Mouse (Mus musculus) stomach, postnatal 0 days (tissue): Measurements from ENCODE around the gene Tfdp2. TPM values are rescaled to one million over a fixed set of nuclear protein-coding genes. Genes with fewer than 3 reads are reported as not detected.
A peak's percentile ranks its signal among the peaks of the same experiment; 100 is the strongest.

Experiments
- ATAC-seq: fragments of 200-750 bp; cut with Nextera tagmentation; 2 replicates; pipeline ENCODE4 v1.8.0; 2017; ENCODE audit not compliant: low FRiP score, low TSS enrichment
- DNase-seq: peaks from one replicate; pipeline ENCODE4 v3.0.0-alpha.2; 2016; ENCODE audit warnings: low spot score
- H3K27ac ChIP-seq: fragments of 300-500 bp; sonication (generic); replicated peaks from 2 replicates; pipeline ENCODE4 v1.5.1; 2014; ENCODE audit warnings: mild to moderate bottlenecking, control low read depth
- H3K27me3 ChIP-seq: fragments of 300-500 bp; sonication (generic); 2 replicates; pipeline ENCODE4 v1.6.1; 2014; ENCODE audit warnings: low read length; ENCODE audit not compliant: control insufficient read depth, insufficient read depth
- H3K36me3 ChIP-seq: fragments of 300-500 bp; sonication (generic); 2 replicates; pipeline ENCODE4 v1.6.1; 2014; ENCODE audit warnings: low read length, mixed read lengths; ENCODE audit not compliant: control insufficient read depth, insufficient read depth
- H3K4me1 ChIP-seq: fragments of 300-500 bp; sonication (generic); replicated peaks from 2 replicates; pipeline ENCODE4 v1.6.1; 2014; ENCODE audit warnings: antibody characterized with exemption; ENCODE audit not compliant: control insufficient read depth, insufficient read depth
- H3K4me2 ChIP-seq: fragments of 300-500 bp; sonication (generic); replicated peaks from 2 replicates; pipeline ENCODE4 v1.6.1; 2014; ENCODE audit warnings: low read depth, mild to moderate bottlenecking, control low read depth, moderate library complexity
- H3K4me3 ChIP-seq: fragments of 300-500 bp; sonication (generic); 2 replicates; pipeline ENCODE4 v1.5.1; 2014; ENCODE audit warnings: low read depth, low read length, control low read depth
- H3K9ac ChIP-seq: fragments of 300-500 bp; sonication (generic); 2 replicates; pipeline ENCODE4 v1.6.1; 2014; ENCODE audit warnings: mild to moderate bottlenecking, low read length, control low read depth, mixed read lengths
- H3K9me3 ChIP-seq: fragments of 300-500 bp; sonication (generic); 2 replicates; pipeline ENCODE4 v1.6.1; 2016; ENCODE audit warnings: low read length; ENCODE audit not compliant: control insufficient read depth
- CTCF ChIP-seq: IDR thresholded peaks from 2 replicates; pipeline ENCODE4 v1.5.1; 2016; ENCODE audit warnings: antibody characterized with exemption, low read depth, mild to moderate bottlenecking, moderate library complexity
- EP300 ChIP-seq: optimal IDR thresholded peaks from 2 replicates; pipeline ENCODE3; 2016; ENCODE audit warnings: antibody characterized with exemption
- WGBS: fragments of 180-500 bp; shearing (Covaris S2); extraction: QIAGEN DNeasy Blood & Tissue Kit; methylation state at CpG from one replicate; pipeline ENCODE4 v1.1.7; 2014; 5-methylcytosine and 5-hydroxymethylcytosine counted together
- polyA plus RNA-seq: library from polyadenylated mRNA; unstranded; fragments of >200 nt; fragmentation: Nextera tagmentation; extraction: Ambion mirVana; gene quantifications from 2 replicates; pipeline ENCODE4 v1.2.1, GENCODE M21; 2015

Tfdp2 gene
- polyA plus RNA-seq, 1 experiment from 2014 or later = 28.8 TPM

DNA sequence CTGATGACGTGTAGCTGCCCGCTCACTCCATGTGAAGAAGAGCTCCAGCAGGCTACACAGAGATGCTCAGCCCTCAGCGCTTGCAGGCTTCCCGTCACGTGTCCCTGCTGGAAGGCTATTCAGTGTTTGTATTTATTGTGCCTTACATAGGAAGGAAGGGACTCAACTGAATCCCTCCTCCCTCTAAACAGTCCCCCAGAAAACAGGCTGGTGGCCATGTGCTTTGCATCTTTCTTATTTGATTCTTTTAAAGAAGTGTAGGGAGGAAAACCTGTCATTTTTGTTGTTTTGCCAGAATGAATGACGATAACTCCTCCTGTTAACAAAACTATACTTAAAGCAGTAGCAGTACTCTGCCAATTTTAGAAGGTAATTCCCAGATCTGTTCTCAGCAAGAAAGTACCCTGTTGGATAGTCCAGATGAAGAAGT, 124.5 kb downstream of the Tfdp2 start:
- no peak overlapping the region for H3K9ac ChIP-seq
- ATAC-seq (no peak), DNase-seq (no peak)
- H3K36me3 ChIP-seq = peaks cover 8% of the 10 kb centered on the region
- TF ChIP-seq CTCF = no peak
- no peak for TF ChIP-seq EP300
- H3K4me1 ChIP-seq = no peaks in the 10 kb centered on the region
- no peak overlapping the region for H3K4me3 ChIP-seq
- H3K4me2 ChIP-seq = no peak overlapping the region
- no peaks in the 10 kb centered on the region for H3K27me3 ChIP-seq
- 81% methylated on average over 6 of the region's 6 CpGs for WGBS
- no peaks in the 10 kb centered on the region for H3K9me3 ChIP-seq
- H3K27ac ChIP-seq = no peak overlapping the region

DNA sequence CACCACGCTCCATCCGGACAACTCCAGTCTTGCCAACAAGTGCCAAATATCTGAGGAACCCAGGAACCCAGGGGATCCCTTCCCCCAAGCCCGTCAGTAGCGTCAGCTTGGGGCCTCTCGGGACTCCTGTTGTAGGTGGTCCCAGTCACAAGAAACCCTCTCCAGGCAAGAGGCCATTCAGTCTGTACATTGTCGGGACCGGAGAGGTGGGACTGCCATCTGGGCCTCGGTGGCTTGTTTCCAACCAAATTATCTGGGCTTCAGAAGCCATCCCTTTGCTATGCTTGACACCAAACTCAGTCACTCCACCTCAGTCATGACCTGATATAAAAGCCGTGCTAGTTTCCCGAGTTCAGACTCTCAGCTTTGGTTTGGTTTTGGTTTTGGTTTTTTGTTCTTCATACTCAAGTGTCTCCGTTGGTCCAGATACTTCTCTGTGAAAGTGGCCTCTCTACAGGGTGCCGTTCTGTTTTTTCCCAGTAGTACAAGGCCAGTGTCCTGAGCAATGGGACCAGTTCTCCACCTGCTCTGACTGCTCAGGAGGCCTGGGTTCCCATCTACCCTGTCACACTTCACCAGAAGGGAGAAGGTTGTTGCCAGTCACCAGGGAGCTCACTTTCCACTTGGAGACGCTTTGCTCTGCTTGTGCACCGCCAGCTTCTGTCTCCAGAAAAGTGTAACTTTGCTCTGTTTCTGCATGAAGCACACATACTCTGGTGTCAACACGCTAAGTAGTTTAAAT, 126.5 kb downstream of the Tfdp2 start:
- TF ChIP-seq EP300 (no peak), CTCF (no peak)
- no peak overlapping the region for H3K4me3 ChIP-seq
- ATAC-seq (no peak), DNase-seq (no peak)
- no peaks in the 10 kb centered on the region for H3K27me3 ChIP-seq
- H3K9me3 ChIP-seq = no peaks in the 10 kb centered on the region
- H3K4me1 ChIP-seq = 0 out of 2 replicates have a peak, but pooled peaks cover 3% of the 10 kb centered on the region
- 91% methylated on average over 15 of the region's 15 CpGs for WGBS
- peaks cover 4% of the 10 kb centered on the region; the same call in 1 of the 2 replicates for H3K36me3 ChIP-seq
- H3K4me2 ChIP-seq = no peak overlapping the region
- H3K9ac ChIP-seq = no peak overlapping the region
- no peak overlapping the region for H3K27ac ChIP-seq

DNA sequence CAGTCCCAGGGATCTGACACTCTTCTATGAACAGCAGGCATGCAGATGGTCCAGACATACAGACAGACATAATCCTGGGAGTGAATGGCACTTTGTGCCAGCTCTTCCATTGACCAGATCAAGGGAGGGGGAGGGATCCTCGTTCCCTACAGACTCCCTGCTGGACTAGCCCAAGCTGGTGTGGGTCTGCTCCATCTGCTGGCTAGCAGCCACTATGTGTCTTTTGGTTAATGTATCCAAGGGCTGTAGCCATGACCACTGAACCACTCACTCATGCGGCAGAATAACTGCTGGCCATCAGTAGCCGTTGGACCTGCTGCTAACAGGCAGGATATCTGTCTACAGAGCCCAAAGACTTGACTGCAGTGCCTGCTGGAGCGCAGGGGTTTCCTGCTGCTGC, 128.4 kb downstream of the Tfdp2 start:
- no peaks in the 10 kb centered on the region for H3K36me3 ChIP-seq
- H3K4me1 ChIP-seq = 0 out of 2 replicates have a peak, but pooled peaks cover 3% of the 10 kb centered on the region
- no peak overlapping the region for H3K4me3 ChIP-seq
- DNase-seq (no peak), ATAC-seq (0 out of 2 replicates have a peak, but pooled peaks have one; percentile 19)
- no peaks in the 10 kb centered on the region for H3K9me3 ChIP-seq
- WGBS = 80% methylated on average over 4 of the region's 4 CpGs
- H3K27me3 ChIP-seq = no peaks in the 10 kb centered on the region
- no peak overlapping the region for H3K4me2 ChIP-seq
- H3K27ac ChIP-seq = no peak overlapping the region
- H3K9ac ChIP-seq = no peak overlapping the region
- no peak for TF ChIP-seq CTCF
- no peak for TF ChIP-seq EP300

DNA sequence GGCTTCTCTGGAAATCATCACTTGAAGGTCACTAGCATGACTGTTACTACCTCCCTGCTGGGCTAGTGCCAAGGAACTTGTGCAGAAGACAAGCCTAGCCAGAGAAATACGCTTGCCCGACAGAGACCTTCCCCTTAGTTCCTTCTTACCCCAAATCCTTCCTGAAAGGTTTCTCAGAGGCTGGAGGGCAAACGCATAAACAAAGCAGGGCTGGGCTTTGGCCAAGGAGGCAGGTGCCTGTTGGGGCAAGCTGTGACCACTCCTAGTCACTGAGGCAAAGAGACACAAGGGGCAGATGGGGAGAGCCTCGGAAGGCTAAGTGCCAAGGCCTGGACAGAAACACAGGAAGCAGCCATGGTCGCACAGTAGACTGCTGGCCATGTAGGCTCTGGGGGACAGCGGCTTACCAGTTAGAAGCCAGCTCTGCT, 130.4 kb downstream of the Tfdp2 start:
- Histone ChIP-seq H3K4me2 (no peak overlapping the region), H3K27me3 (no peaks in the 10 kb centered on the region), H3K4me3 (no peak overlapping the region), H3K36me3 (no peaks in the 10 kb centered on the region), H3K9me3 (no peaks in the 10 kb centered on the region), H3K27ac (peak overlapping the region; percentile 65), H3K9ac (no peak overlapping the region), H3K4me1 (0 out of 2 replicates have a peak, but pooled peaks cover 3% of the 10 kb centered on the region)
- no peak for DNase-seq
- no peak for TF ChIP-seq CTCF
- no peak; the same call in 1 of the 2 replicates for ATAC-seq
- 28% methylated on average over 6 of the region's 6 CpGs for WGBS

DNA sequence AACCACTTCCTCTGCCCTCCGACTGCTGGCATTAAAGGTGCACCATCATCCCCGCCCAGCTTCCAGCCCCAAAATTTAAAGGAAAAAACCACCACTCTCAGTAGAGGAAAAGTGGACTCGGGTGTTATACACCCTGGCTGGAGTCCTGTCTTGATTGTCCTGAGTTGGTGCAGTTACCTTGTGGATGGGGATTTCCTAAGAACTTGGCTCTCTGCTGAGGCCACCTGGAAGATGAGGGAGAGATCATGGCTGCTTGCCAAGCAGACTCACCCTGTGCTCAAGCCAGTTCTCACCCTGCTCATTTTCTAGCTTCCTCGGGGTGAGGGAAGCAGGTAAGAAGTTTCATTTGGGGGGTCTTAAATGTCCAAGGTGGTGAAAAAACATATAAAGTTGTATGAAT, 132.2 kb downstream of the Tfdp2 start:
- Histone ChIP-seq H3K36me3 (peaks cover 4% of the 10 kb centered on the region; the same call in 1 of the 2 replicates), H3K4me3 (no peak overlapping the region), H3K27me3 (no peaks in the 10 kb centered on the region), H3K27ac (no peak overlapping the region), H3K4me2 (no peak overlapping the region), H3K9me3 (no peaks in the 10 kb centered on the region), H3K9ac (no peak overlapping the region), H3K4me1 (0 out of 2 replicates have a peak, but pooled peaks cover 3% of the 10 kb centered on the region)
- 65% methylated on average over 4 of the region's 4 CpGs for WGBS
- ATAC-seq (no peak), DNase-seq (no peak)
- TF ChIP-seq EP300 (no peak), CTCF (no peak)

DNA sequence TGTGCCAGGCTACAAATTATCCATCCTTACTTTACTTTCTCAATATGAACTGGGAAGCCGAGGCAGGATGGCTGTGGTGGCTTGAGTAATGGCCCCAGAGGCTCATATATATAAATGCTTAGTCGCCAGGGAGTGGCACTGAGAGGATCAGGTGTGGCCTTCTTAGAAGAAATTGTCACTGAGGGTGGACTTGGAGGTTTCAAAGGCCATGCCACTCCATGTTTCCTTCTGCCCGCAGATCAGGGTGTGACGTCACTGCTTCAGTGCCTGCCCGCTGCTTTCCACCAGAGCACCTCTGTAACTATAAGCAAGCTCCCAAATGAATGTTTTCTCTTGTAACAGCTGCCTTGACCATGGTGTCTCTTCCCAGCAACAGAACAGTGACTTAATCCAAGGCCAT, 135.1 kb downstream of the Tfdp2 start:
- Histone ChIP-seq H3K4me1 (0 out of 2 replicates have a peak, but pooled peaks cover 3% of the 10 kb centered on the region), H3K27ac (no peak overlapping the region), H3K36me3 (peaks cover 14% of the 10 kb centered on the region), H3K9me3 (no peaks in the 10 kb centered on the region), H3K4me2 (no peak overlapping the region), H3K9ac (no peak overlapping the region), H3K4me3 (no peak overlapping the region), H3K27me3 (no peaks in the 10 kb centered on the region)
- no peak for ATAC-seq
- WGBS = 74% methylated on average over 5 of the region's 5 CpGs
- TF ChIP-seq CTCF (no peak), EP300 (no peak)
- no peak for DNase-seq
